8 mouse cellular contexts compared by ENCODE assay signal in the genomic region with DNA sequence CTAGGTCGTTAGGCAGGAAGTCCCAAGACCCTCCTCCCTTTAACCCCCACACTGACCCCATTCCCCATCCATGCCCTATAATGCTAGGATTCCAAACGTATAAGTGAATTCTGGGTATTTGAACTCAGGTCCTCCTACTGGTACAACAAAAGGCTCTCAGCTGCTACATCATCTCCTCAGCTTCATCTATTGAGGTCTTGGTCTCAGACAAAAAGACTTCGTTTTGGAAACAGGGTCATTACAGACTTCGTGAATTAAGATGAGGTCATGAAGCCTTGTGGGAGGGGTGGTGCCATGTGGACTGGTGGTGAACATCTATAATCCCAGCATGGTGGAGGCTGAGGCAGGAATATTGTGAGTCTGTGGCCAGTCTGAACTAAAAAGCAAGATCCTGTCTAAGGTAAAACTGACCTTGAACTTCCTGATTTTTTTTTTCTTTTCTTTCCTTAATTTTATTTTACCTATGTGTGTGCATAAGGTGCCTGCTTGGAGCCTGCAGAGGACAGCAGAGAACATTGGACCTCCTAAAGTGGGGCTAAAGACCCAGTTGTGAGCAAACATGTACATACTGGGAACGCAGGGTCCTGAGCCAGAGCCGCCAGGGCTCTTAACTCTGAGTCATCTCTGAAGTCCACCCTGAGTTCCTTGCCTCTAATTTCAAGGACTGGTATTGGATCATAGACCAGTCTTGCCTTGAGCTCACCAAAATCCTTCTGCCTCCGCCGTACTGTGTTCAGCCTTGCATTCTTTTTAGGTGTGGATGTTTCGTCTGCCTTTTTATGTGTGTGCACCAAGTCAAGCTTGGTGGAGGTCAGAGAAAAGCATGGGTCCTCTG. TPM values are rescaled to one million over a fixed set of nuclear protein-coding genes. Genes with fewer than 3 reads are reported as not detected.
DNase-seq lines count a peak whose midpoint lies in the region; ATAC-seq and TF ChIP-seq lines count a peak whose summit lies in the region.

No protein-coding gene starts in this region.

- H3K4me3 ChIP-seq in kidney, postnatal 0 days (replicated peaks; ENCODE audit: low read depth, low read length) = no peak overlapping the region
- peak overlapping the region; percentile 88 for H3K4me3 ChIP-seq in embryonic facial prominence, embryonic 10.5 days
- H3K4me3 ChIP-seq in hindbrain, embryonic 16.5 days (ENCODE audit: low read length) = peak overlapping the region; percentile 18; the same call in 1 of the 2 replicates
- peak overlapping the region; percentile 85; the same call in 1 of the 2 replicates for H3K4me3 ChIP-seq in midbrain, postnatal 0 days (ENCODE audit: low read depth, low read length)

- peaks cover 17% of the 10 kb centered on the region; the same call in 1 of the 2 replicates for H3K4me1 ChIP-seq in kidney, postnatal 0 days (replicated peaks; ENCODE audit: insufficient read depth, low read length)
- H3K4me1 ChIP-seq in embryonic facial prominence, embryonic 10.5 days = peaks cover 39% of the 10 kb centered on the region
- H3K4me1 ChIP-seq in hindbrain, embryonic 16.5 days (ENCODE audit: control insufficient read depth, insufficient read depth, low read depth, low read length) = peaks cover 26% of the 10 kb centered on the region
- H3K4me1 ChIP-seq in midbrain, postnatal 0 days (ENCODE audit: insufficient read depth, low read length) = peaks cover 13% of the 10 kb centered on the region

- H3K36me3 ChIP-seq in kidney, postnatal 0 days (ENCODE audit: insufficient read depth, low read length) = peaks cover 7% of the 10 kb centered on the region; the same call in 1 of the 2 replicates
- H3K36me3 ChIP-seq in embryonic facial prominence, embryonic 10.5 days (replicated peaks) = peaks cover 26% of the 10 kb centered on the region
- H3K36me3 ChIP-seq in hindbrain, embryonic 16.5 days (ENCODE audit: control insufficient read depth, insufficient read depth, low read length) = peaks cover 21% of the 10 kb centered on the region
- H3K36me3 ChIP-seq in midbrain, postnatal 0 days (ENCODE audit: insufficient read depth, low read length) = peaks cover 20% of the 10 kb centered on the region

- H3K27me3 ChIP-seq in kidney, postnatal 0 days (ENCODE audit: insufficient read depth, low read length) = no peaks in the 10 kb centered on the region
- H3K27me3 ChIP-seq in embryonic facial prominence, embryonic 10.5 days (replicated peaks; ENCODE audit: low read depth, poor library complexity, severe bottlenecking) = no peaks in the 10 kb centered on the region
- H3K27me3 ChIP-seq in hindbrain, embryonic 16.5 days (replicated peaks; ENCODE audit: control insufficient read depth, insufficient read depth, low read length) = no peaks in the 10 kb centered on the region
- no peaks in the 10 kb centered on the region for H3K27me3 ChIP-seq in midbrain, postnatal 0 days (ENCODE audit: insufficient read depth, low read length)

- no peak overlapping the region for H3K9ac ChIP-seq in kidney, postnatal 0 days (ENCODE audit: low read depth, low read length)
- H3K9ac ChIP-seq in hindbrain, embryonic 16.5 days (ENCODE audit: low read depth, low read length) = no peak overlapping the region
- no peak overlapping the region for H3K9ac ChIP-seq in midbrain, postnatal 0 days (replicated peaks; ENCODE audit: low read length, poor library complexity, severe bottlenecking)

- no peaks in the 10 kb centered on the region for H3K9me3 ChIP-seq in kidney, postnatal 0 days (replicated peaks; ENCODE audit: low read length)
- H3K9me3 ChIP-seq in embryonic facial prominence, embryonic 10.5 days = no peaks in the 10 kb centered on the region
- no peaks in the 10 kb centered on the region for H3K9me3 ChIP-seq in hindbrain, embryonic 16.5 days (ENCODE audit: control insufficient read depth, low read length)
- H3K9me3 ChIP-seq in midbrain, postnatal 0 days (ENCODE audit: low read length) = no peaks in the 10 kb centered on the region

- ATAC-seq in kidney, postnatal 0 days (replicated peaks; ENCODE audit: low FRiP score, low read depth) = 0 out of 2 replicates have a peak, but pooled peaks have one; percentile 2
- ATAC-seq in hindbrain, embryonic 16.5 days = no peak; the same call in 1 of the 2 replicates
- ATAC-seq in midbrain, postnatal 0 days (ENCODE audit: low FRiP score) = 0 out of 2 replicates have a peak, but pooled peaks have one; percentile 2

- H3K27ac ChIP-seq in kidney, postnatal 0 days = peak overlapping the region; percentile 74
- peak overlapping the region; percentile 89 for H3K27ac ChIP-seq in embryonic facial prominence, embryonic 10.5 days (replicated peaks)
- peak overlapping the region; percentile 76 for H3K27ac ChIP-seq in hindbrain, embryonic 16.5 days (ENCODE audit: low read depth, low read length)
- peak overlapping the region; percentile 59 for H3K27ac ChIP-seq in midbrain, postnatal 0 days (ENCODE audit: low read depth, low read length)

- TF ChIP-seq CTCF in kidney, postnatal 0 days (IDR thresholded peaks at IDR 0.05; ENCODE audit: low read depth) = no peak
- no peak for TF ChIP-seq CTCF in midbrain, postnatal 0 days (IDR thresholded peaks at IDR 0.05)

- no peak for DNase-seq in kidney, postnatal 0 days (ENCODE audit: low spot score)
- no peak for DNase-seq in kidney, postnatal 4 days
- DNase-seq in embryonic facial prominence, embryonic 10.5 days (ENCODE audit: low spot score) = no peak
- no peak for DNase-seq in midbrain, postnatal 0 days (ENCODE audit: low spot score)
- no peak for DNase-seq in ovary, postnatal 14 days (ENCODE audit: low spot score)
- DNase-seq in urinary bladder, postnatal 10 days (ENCODE audit: low spot score) = no peak
- no peak for DNase-seq in adipocyte (ENCODE audit: low spot score)

- WGBS in kidney, postnatal 0 days = 54% methylated on average over 9 of the region's 9 CpGs
- 69% methylated on average over 9 of the region's 9 CpGs for WGBS in embryonic facial prominence, embryonic 10.5 days
- WGBS in hindbrain, embryonic 16.5 days = 73% methylated on average over 9 of the region's 9 CpGs
- WGBS in midbrain, postnatal 0 days = 67% methylated on average over 9 of the region's 9 CpGs

- peak overlapping the region; percentile 74; the same call in 1 of the 2 replicates for H3K4me2 ChIP-seq in kidney, postnatal 0 days (ENCODE audit: low read length)
- peak overlapping the region; percentile 79 for H3K4me2 ChIP-seq in hindbrain, embryonic 16.5 days (ENCODE audit: low read length)
- H3K4me2 ChIP-seq in midbrain, postnatal 0 days (ENCODE audit: low read depth, low read length, poor library complexity, severe bottlenecking) = peak overlapping the region; percentile 10; the same call in 1 of the 2 replicates

RNA-seq across cellular contexts. Expression of a gene that starts 0.8 kb away (rescaled TPM):
- polyA plus RNA-seq in kidney, postnatal 0 days (2015; fragmentation: Nextera tagmentation; extraction: Ambion mirVana) = 51.9 and 54.6 TPM in 2 replicates
- polyA plus RNA-seq in embryonic facial prominence, embryonic 10.5 days (2016; fragmentation: Nextera tagmentation; extraction: Ambion mirVana) = 122 and 130 TPM in 2 replicates
- 68.4 and 85.0 TPM in 2 replicates for polyA plus RNA-seq in hindbrain, embryonic 16.5 days (2015; fragmentation: Nextera tagmentation; extraction: Ambion mirVana)
- 59.6 and 85.6 TPM in 2 replicates for total RNA-seq in midbrain, postnatal 0 days (2014; rRNA removed)
- polyA plus RNA-seq in midbrain, postnatal 0 days (2015; fragmentation: Nextera tagmentation; extraction: Ambion mirVana) = 56.8 and 60.6 TPM in 2 replicates

RNA-seq across cellular contexts. Expression of a gene that starts 7.0 kb away (rescaled TPM):
- polyA plus RNA-seq in kidney, postnatal 0 days (2015; fragmentation: Nextera tagmentation; extraction: Ambion mirVana) = 12.2 and 13.5 TPM in 2 replicates
- polyA plus RNA-seq in embryonic facial prominence, embryonic 10.5 days (2016; fragmentation: Nextera tagmentation; extraction: Ambion mirVana) = 11.0 and 14.0 TPM in 2 replicates
- 19.6 and 23.1 TPM in 2 replicates for polyA plus RNA-seq in hindbrain, embryonic 16.5 days (2015; fragmentation: Nextera tagmentation; extraction: Ambion mirVana)
- 70.6 and 86.8 TPM in 2 replicates for total RNA-seq in midbrain, postnatal 0 days (2014; rRNA removed)
- 18.1 TPM in 2 replicates for polyA plus RNA-seq in midbrain, postnatal 0 days (2015; fragmentation: Nextera tagmentation; extraction: Ambion mirVana)

RNA-seq across cellular contexts. Expression of a gene that starts 27.7 kb away (rescaled TPM):
- polyA plus RNA-seq in kidney, postnatal 0 days (2015; fragmentation: Nextera tagmentation; extraction: Ambion mirVana) = 1.0 TPM in 2 replicates
- 0.12 and 0.39 TPM in 2 replicates for polyA plus RNA-seq in embryonic facial prominence, embryonic 10.5 days (2016; fragmentation: Nextera tagmentation; extraction: Ambion mirVana)
- 0.26 and 0.31 TPM in 2 replicates for polyA plus RNA-seq in hindbrain, embryonic 16.5 days (2015; fragmentation: Nextera tagmentation; extraction: Ambion mirVana)
- total RNA-seq in midbrain, postnatal 0 days (2014; rRNA removed) = 4.8 and 5.4 TPM in 2 replicates
- polyA plus RNA-seq in midbrain, postnatal 0 days (2015; fragmentation: Nextera tagmentation; extraction: Ambion mirVana) = 0.20 and 0.67 TPM in 2 replicates

RNA-seq across cellular contexts. Expression of a gene that starts 29.5 kb away (rescaled TPM):
- 91.1 and 97.2 TPM in 2 replicates for polyA plus RNA-seq in kidney, postnatal 0 days (2015; fragmentation: Nextera tagmentation; extraction: Ambion mirVana)
- polyA plus RNA-seq in embryonic facial prominence, embryonic 10.5 days (2016; fragmentation: Nextera tagmentation; extraction: Ambion mirVana) = 185 and 205 TPM in 2 replicates
- 81.4 and 106 TPM in 2 replicates for polyA plus RNA-seq in hindbrain, embryonic 16.5 days (2015; fragmentation: Nextera tagmentation; extraction: Ambion mirVana)
- 70.5 and 92.2 TPM in 2 replicates for total RNA-seq in midbrain, postnatal 0 days (2014; rRNA removed)
- polyA plus RNA-seq in midbrain, postnatal 0 days (2015; fragmentation: Nextera tagmentation; extraction: Ambion mirVana) = 90.2 and 95.5 TPM in 2 replicates

RNA-seq across cellular contexts. Expression of a gene that starts 50.2 kb away (rescaled TPM):
- 24.5 and 25.8 TPM in 2 replicates for polyA plus RNA-seq in kidney, postnatal 0 days (2015; fragmentation: Nextera tagmentation; extraction: Ambion mirVana)
- 1.1 and 2.2 TPM in 2 replicates for polyA plus RNA-seq in embryonic facial prominence, embryonic 10.5 days (2016; fragmentation: Nextera tagmentation; extraction: Ambion mirVana)
- 10.2 and 13.2 TPM in 2 replicates for polyA plus RNA-seq in hindbrain, embryonic 16.5 days (2015; fragmentation: Nextera tagmentation; extraction: Ambion mirVana)
- total RNA-seq in midbrain, postnatal 0 days (2014; rRNA removed) = 16.4 and 25.8 TPM in 2 replicates
- polyA plus RNA-seq in midbrain, postnatal 0 days (2015; fragmentation: Nextera tagmentation; extraction: Ambion mirVana) = 11.7 and 13.2 TPM in 2 replicates

Comparison
In these comparisons a context has a peak if more than half of its experiments do, and no peak if none do; other contexts are left out.
1. H3K4me2 ChIP-seq: peak in every context shown above with its lines; median percentile 79 in hindbrain, embryonic 16.5 days; 74 in kidney, postnatal 0 days; 10 in midbrain, postnatal 0 days.